Mouse (Mus musculus) limb, embryonic 14.5 days (tissue): ENCODE data around the gene Serping1. TPM values are rescaled to one million over a fixed set of nuclear protein-coding genes. Genes with fewer than 3 reads are reported as not detected.
A peak's percentile ranks its signal among the peaks of the same experiment; 100 is the strongest.
"Not testable (repeated sequence)": the region's sequence is repeated elsewhere in the genome, so short reads cannot be mapped to it uniquely, and the experiment has no call there.

Source experiments
- ATAC-seq: fragments of 200-750 bp; cut with Nextera tagmentation; 2 replicates; pipeline ENCODE4 v1.8.0; 2017; ENCODE audit warnings: low read depth, moderate number of reproducible peaks, moderate TSS enrichment; ENCODE audit not compliant: low FRiP score
- DNase-seq: peaks from one replicate; pipeline ENCODE4 v3.0.0-alpha.2; 2015; ENCODE audit warnings: low spot score
- H3K27ac ChIP-seq: fragments of 300-500 bp; sonication (generic); replicated peaks from 2 replicates; pipeline ENCODE4 v1.5.1; 2014; ENCODE audit warnings: low read depth, mild to moderate bottlenecking, low read length, moderate library complexity, mixed read lengths
- H3K27me3 ChIP-seq: fragments of 300-500 bp; sonication (generic); 2 replicates; pipeline ENCODE4 v1.6.1; 2014; ENCODE audit warnings: low read length, mixed read lengths; ENCODE audit not compliant: control insufficient read depth, insufficient read depth
- H3K36me3 ChIP-seq: fragments of 300-500 bp; sonication (generic); 2 replicates; pipeline ENCODE4 v1.6.1; 2014; ENCODE audit warnings: mild to moderate bottlenecking, low read length, moderate library complexity, mixed read lengths; ENCODE audit not compliant: control insufficient read depth, insufficient read depth
- H3K4me1 ChIP-seq: fragments of 300-500 bp; sonication (generic); 2 replicates; pipeline ENCODE4 v1.6.1; 2014; ENCODE audit warnings: antibody characterized with exemption, low read length, mixed read lengths; ENCODE audit not compliant: control insufficient read depth, insufficient read depth
- H3K4me2 ChIP-seq: fragments of 300-500 bp; sonication (generic); replicated peaks from 2 replicates; pipeline ENCODE4 v1.6.1; 2014; ENCODE audit warnings: low read depth, mild to moderate bottlenecking, low read length, moderate library complexity; ENCODE audit not compliant: severe bottlenecking
- H3K4me3 ChIP-seq: fragments of 300-500 bp; sonication (generic); replicated peaks from 2 replicates; pipeline ENCODE4 v1.5.1; 2014; ENCODE audit warnings: low read length
- H3K9ac ChIP-seq: fragments of 300-500 bp; sonication (generic); 2 replicates; pipeline ENCODE4 v1.6.1; 2014; ENCODE audit warnings: mild to moderate bottlenecking, low read depth, low read length, moderate library complexity; ENCODE audit not compliant: severe bottlenecking
- H3K9me3 ChIP-seq: fragments of 300-500 bp; sonication (generic); 2 replicates; pipeline ENCODE4 v1.6.1; 2016; ENCODE audit warnings: low read length; ENCODE audit not compliant: control insufficient read depth
- POLR2A ChIP-seq: fragments of 200-500 bp; IDR thresholded peaks from 2 replicates; pipeline ENCODE4 v1.8.0; 2012; ENCODE audit warnings: inconsistent platforms, mild to moderate bottlenecking, moderate library complexity, borderline replicate concordance; ENCODE audit not compliant: insufficient read depth, insufficient read length; ENCODE audit errors: extremely low read depth
- WGBS: fragments of 180-500 bp; shearing (Covaris S2); extraction: QIAGEN DNeasy Blood & Tissue Kit; methylation state at CpG from one replicate; pipeline ENCODE4 v1.1.7; 2014; 5-methylcytosine and 5-hydroxymethylcytosine counted together
- polyA plus RNA-seq, 2 experiments: library from polyadenylated mRNA; depleted of rRNA in 1 of 2; stranded (reverse) in 1 of 2; unstranded in 1 of 2; fragments of >200 nt; fragmentation: Nextera tagmentation in 1 of 2; extraction: Ambion mirVana in 1 of 2; gene quantifications; 2 replicates each; pipeline versions ENCODE4 v1.2.1 to v1.2.3; 2012 to 2014

The Serping1 gene
- polyA plus RNA-seq, 2 experiments, result 38.9 to 44.1 TPM

GRCm38 (mm10) chr2:84731206-84731605, 44.0 kb downstream of the Serping1 start:
- no peak overlapping the region for H3K9ac ChIP-seq
- H3K36me3 ChIP-seq, result no peaks in the 10 kb centered on the region
- peaks cover 15% of the 10 kb centered on the region for H3K4me1 ChIP-seq
- ATAC-seq, result no peak
- H3K27ac ChIP-seq, result no peak overlapping the region
- WGBS, result 78% methylated on average over 3 of the region's 3 CpGs
- no peaks in the 10 kb centered on the region for H3K27me3 ChIP-seq
- no peak for TF ChIP-seq POLR2A
- DNase-seq, result no peak
- no peaks in the 10 kb centered on the region for H3K9me3 ChIP-seq
- H3K4me2 ChIP-seq, result no peak overlapping the region
- H3K4me3 ChIP-seq, result no peak overlapping the region

DNA sequence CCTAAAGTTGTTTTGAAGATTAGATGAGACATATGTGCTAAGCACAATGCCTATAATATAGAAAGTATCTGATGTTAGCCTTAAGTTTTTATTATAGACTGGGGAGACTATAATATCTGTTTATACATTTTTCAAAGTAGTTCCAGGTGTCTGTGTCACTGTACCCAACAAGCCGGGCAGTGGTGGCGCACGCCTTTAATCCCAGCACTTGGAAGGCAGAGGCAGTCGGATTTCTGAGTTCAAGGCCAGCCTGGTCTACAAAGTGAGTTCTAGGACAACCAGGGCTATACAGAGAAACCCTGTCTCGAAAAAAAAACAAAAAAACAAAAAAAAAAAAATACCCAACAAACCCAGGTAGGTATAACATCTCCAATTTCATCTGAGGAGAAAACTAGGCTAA, 47.1 kb downstream of the Serping1 start:
- DNase-seq, ATAC-seq, H3K9ac ChIP-seq, H3K27me3 ChIP-seq, H3K4me2 ChIP-seq, H3K4me3 ChIP-seq, H3K4me1 ChIP-seq, H3K27ac ChIP-seq, H3K9me3 ChIP-seq: not testable (repeated sequence)
- 74% methylated on average over 5 of the region's 5 CpGs for WGBS
- peaks cover 18% of the 10 kb centered on the region for H3K36me3 ChIP-seq

GRCm38 (mm10) chr2:84727172-84727858, 47.9 kb downstream of the Serping1 start, which contains the start of gene Clp1:
Gene Clp1, minus strand, starts transcription at chr2:84727350.
- peaks cover 18% of the 10 kb centered on the region for H3K36me3 ChIP-seq
- 0% methylated on average over 39 of the region's 39 CpGs for WGBS
- TF ChIP-seq POLR2A, result peak; percentile 83; the same call in 1 of the 2 replicates
- peak within 1 kb of the TSS; percentile 82 for H3K27ac ChIP-seq
- DNase-seq (peak; percentile 99), ATAC-seq (peak; percentile 97)
- peak within 1 kb of the TSS; percentile 80 for H3K4me2 ChIP-seq
- peak within 1 kb of the TSS; percentile 60 for H3K4me3 ChIP-seq
- H3K9ac ChIP-seq, result peak within 1 kb of the TSS; percentile 60
- no peaks in the 10 kb centered on the region for H3K9me3 ChIP-seq
- H3K27me3 ChIP-seq, result no peaks in the 10 kb centered on the region
- H3K4me1 ChIP-seq, result peaks cover 10% of the 10 kb centered on the region; the same call in 1 of the 2 replicates

GRCm38 (mm10) chr2:84726716-84727115, 48.5 kb downstream of the Serping1 start:
- TF ChIP-seq POLR2A, result no peak
- peak overlapping the region; percentile 60 for H3K4me3 ChIP-seq
- ATAC-seq, result no peak

DNA sequence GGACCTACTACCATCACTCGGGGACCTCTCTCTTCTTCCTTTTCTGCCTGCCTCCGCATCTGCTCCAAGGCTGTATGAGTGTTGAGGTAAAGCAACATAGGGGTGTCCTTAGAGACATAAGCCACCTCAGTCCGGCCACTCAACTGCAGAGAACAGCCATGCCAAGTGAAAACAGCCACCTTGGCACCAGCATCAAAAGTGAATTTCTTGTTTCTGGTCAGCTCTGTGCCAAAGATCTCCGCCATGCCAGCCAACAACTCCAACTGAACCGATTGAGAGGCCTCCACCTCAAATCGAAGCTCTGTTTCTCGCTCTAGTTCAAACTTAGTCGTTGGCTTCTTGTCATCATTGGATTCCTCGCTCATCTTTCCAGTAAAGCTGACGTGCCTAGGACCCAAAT, 49.5 kb downstream of the Serping1 start:
- Histone ChIP-seq H3K27me3 (no peaks in the 10 kb centered on the region), H3K36me3 (peaks cover 22% of the 10 kb centered on the region), H3K9me3 (no peaks in the 10 kb centered on the region), H3K4me3 (no peak overlapping the region), H3K4me2 (no peak overlapping the region), H3K4me1 (peaks cover 10% of the 10 kb centered on the region; the same call in 1 of the 2 replicates), H3K9ac (no peak overlapping the region), H3K27ac (no peak overlapping the region)
- no peak for TF ChIP-seq POLR2A
- 88% methylated on average over 10 of the region's 10 CpGs for WGBS
- ATAC-seq (no peak), DNase-seq (no peak)

More at GRCm38 (mm10) chr2:84726716-84727115, 48.5 kb downstream of the Serping1 start:
- DNase-seq, result no peak
- peaks cover 10% of the 10 kb centered on the region; the same call in 1 of the 2 replicates for H3K4me1 ChIP-seq
- H3K9me3 ChIP-seq, result no peaks in the 10 kb centered on the region
- H3K27ac ChIP-seq, result no peak overlapping the region
- 2% methylated on average over 9 of the region's 9 CpGs for WGBS
- H3K27me3 ChIP-seq, result no peaks in the 10 kb centered on the region
- peaks cover 18% of the 10 kb centered on the region for H3K36me3 ChIP-seq
- peak overlapping the region; percentile 80 for H3K4me2 ChIP-seq
- peak overlapping the region; percentile 60 for H3K9ac ChIP-seq
